Mouse (Mus musculus): ENCODE data around the gene Insl6.

Insl6 gene

DNA sequence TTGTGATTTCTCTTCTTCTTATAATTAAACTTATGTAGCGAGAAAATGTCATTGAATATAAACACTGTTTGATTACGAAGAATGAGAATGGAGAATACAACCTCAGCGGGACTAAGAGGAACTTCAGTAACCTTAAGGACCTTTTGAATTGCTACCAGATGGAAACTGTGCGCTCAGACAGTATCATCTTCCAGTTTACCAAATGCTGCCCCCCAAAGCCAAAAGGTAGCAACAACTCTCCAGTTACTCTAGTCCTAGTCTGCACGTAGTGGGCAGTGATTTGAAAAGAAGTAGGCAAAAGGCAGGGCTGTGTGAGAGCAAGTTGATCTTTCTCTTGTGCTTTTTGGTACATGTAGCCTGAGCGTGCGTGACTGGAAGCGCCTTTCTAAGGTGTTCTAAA is 37.3 kb downstream of the Insl6 start:
- no peak for DNase-seq (ENCODE audit: low spot score)

DNA sequence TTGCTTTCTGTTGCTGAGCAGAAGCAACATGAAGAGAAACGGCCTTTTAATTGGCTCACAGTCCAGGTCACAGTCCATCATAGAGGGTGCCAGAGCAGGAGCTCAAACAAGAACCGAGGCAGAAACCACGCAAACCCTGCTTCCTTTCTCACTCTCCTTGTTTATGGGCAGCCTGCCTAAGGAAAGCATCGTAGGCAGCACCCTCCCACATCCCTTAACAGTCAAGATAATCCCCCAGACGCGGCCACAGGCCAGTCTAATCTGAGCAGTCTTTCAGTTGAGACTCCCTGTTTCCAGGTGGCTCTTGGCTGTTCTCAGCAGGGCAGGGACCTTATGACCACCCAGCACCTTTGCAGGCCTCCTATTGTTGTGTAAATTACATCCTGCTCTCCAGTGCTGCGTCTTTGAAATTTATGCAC is 39.7 kb downstream of the Insl6 start:
- DNase-seq (ENCODE audit: low spot score) = no peak

DNA sequence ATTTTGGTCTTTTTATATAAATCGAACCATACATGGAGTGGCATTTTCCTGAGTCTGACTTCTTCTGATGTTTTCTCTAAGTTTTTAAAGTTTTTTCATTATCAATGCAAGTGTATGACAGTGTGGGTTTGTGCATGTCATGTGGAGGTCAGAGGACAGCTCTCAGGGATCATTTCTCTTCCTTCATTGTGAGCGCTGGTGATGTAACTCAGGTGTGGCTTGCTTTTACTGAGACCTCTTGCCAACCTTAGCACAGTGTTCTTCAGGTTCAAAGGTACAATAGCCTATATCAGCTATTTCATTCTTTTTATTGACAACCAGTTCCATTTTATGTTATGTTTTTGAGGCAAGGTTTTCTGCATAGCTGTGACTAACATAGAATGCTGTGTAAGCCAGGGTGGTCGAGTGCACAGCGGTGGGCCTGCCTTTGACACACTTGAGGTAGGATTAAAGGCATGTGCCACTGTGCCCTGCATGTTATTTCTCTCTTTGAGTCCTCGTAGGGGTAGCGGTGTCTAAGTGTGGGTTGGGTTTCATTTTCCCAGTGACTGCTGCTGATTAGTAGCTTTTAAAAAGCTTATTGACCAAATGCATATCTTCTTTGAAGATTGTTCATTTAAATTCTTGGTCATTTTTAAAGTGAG is 46.1 kb downstream of the Insl6 start:
- DNase-seq (ENCODE audit: low spot score) = no peak

DNA sequence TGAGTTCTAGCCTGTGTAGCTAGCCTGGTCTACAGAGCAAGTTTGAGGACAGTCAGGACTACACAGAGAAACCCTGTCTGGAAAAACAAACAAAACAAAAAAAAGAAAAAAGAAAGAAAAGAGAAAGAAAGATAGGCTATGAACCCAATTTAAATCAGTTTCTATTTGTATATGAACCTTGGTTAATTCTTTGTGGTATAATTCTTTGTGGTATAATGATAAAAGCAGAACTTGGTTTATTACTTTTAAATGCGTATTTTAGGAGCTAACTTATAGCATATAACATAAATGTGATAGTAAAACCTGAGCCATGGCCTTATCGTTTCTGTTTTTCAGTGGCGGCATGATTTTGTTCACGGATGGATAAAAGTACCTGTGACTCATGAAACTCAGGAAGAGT is 48.7 kb downstream of the Insl6 start:
- no peak for DNase-seq (ENCODE audit: low spot score)

DNA sequence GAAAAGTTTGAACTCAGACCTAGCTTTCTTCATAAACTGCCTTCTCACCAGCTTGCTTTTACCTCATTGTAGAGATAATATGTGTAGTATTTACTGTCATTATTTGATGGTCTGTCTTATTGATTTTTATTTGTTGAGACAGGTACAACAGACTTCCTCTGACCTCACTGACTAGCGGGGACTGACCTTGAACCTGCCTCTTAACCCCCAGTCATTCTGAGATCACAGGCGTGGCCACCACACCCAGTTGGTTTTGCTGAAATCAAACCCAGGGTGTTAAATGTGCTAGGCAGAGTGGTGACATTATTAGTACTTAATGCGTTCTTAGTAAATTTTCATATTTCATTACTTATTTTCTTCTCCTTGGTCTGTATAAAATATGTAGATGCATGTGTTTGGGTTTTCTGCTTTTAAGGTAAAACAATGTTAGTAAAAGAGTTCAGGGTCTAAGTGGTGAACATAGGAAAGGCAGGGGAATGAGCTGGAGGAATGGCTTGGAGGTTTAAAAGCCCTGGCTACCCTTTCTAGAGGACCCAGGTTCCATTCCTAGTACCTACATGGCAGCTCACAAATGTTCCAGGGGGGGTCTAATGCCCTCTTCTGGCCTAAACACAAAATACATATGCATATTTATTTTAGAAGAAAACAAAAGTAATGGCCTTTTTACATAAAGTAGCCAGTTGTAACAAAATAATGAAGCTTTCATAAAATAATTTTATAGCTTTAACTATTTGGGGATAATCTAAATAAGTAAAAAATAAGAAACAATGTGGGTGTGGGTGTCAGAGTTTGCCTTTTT is 52.9 kb downstream of the Insl6 start:
- no peak for DNase-seq (ENCODE audit: low spot score)

Data from ovary, postnatal 14 days (tissue).